Mouse (Mus musculus) MEL (cell line): ENCODE data around the gene Zbtb40.

Experiments
- CTCF ChIP-seq, 3 experiments: IDR thresholded peaks in 2 of 3; conservative IDR thresholded peaks in 1 of 3; 2 replicates each; pipeline ENCODE4 v1.5.1; 2011 to 2012; ENCODE audit warnings: low read length in 3 of 3, low read depth in 2 of 3, mild to moderate bottlenecking in 2 of 3, improper control_type of control experiment in 1 of 3, inconsistent platforms in 1 of 3, mixed read lengths in 1 of 3, moderate library complexity in 1 of 3; ENCODE audit not compliant: control insufficient read depth in 1 of 3, insufficient read depth in 1 of 3, poor library complexity in 1 of 3, severe bottlenecking in 1 of 3
- HCFC1 ChIP-seq: IDR thresholded peaks from 2 replicates; pipeline ENCODE4 v1.6.1; 2012; ENCODE audit warnings: low read depth, mild to moderate bottlenecking, inconsistent platforms, low read length, improper control_type of control experiment, moderate library complexity
- POLR2A ChIP-seq, 2 experiments: IDR thresholded peaks; 2 replicates each; pipeline ENCODE4 v1.6.1; 2011 to 2012; ENCODE audit warnings: low read length in 2 of 2, mild to moderate bottlenecking in 2 of 2, control low read depth in 1 of 2, improper control_type of control experiment in 1 of 2, low read depth in 1 of 2, moderate library complexity in 1 of 2; ENCODE audit not compliant: control insufficient read depth in 1 of 2, insufficient read depth in 1 of 2, poor library complexity in 1 of 2
- ZNF384 ChIP-seq: IDR thresholded peaks from 2 replicates; pipeline ENCODE4 v1.6.1; 2012; ENCODE audit warnings: low read depth, mild to moderate bottlenecking, inconsistent platforms, low read length, improper control_type of control experiment

GRCm38 (mm10) chr4:137081401-137081800 lies 32.8 kb upstream of the Zbtb40 start:
- TF ChIP-seq HCFC1 (no peak), POLR2A (IDR thresholded peaks at IDR 0.05; ENCODE audit: control insufficient read depth in 1 of 2, insufficient read depth in 1 of 2, low read depth in 1 of 2, low read length in 2 of 2, poor library complexity in 1 of 2) (no peak), CTCF (IDR thresholded peaks at IDR 0.05 in 2 of 3, conservative IDR thresholded peaks at IDR 0.05 in 1 of 3; ENCODE audit: control insufficient read depth in 1 of 3, insufficient read depth in 1 of 3, low read depth in 2 of 3, low read length in 3 of 3, poor library complexity in 1 of 3, severe bottlenecking in 1 of 3) (no peak), ZNF384 (no peak)
